Mouse (Mus musculus) myocyte (in vitro differentiated cells): ENCODE measurements at regions not wholly inside any gene's neighbourhood (a gene's known extent, or its start where the extent isn't known, plus 50 kb on each side); places are given as distances from the start of the nearest gene placed in this dataset.

Experiments used
- H3K27me3 ChIP-seq: one replicate; pipeline ENCODE4 v1.6.1; 2011; ENCODE audit not compliant: control insufficient read depth, insufficient read depth, insufficient read length
- H3K36me3 ChIP-seq: one replicate; pipeline ENCODE4 v1.6.1; 2011; ENCODE audit not compliant: control insufficient read depth, insufficient read depth
- H3K4me2 ChIP-seq: one replicate; pipeline ENCODE4 v1.6.1; 2011; ENCODE audit warnings: low read depth, control low read depth
- H3K4me3 ChIP-seq: one replicate; pipeline ENCODE4 v1.5.1; 2011; ENCODE audit warnings: mild to moderate bottlenecking, control low read depth, moderate library complexity
- H3K79me2 ChIP-seq: one replicate; pipeline ENCODE4 v1.6.1; 2011; ENCODE audit not compliant: control insufficient read depth, insufficient read depth
- H3ac ChIP-seq: one replicate; pipeline ENCODE4 v1.6.1; 2011; ENCODE audit not compliant: control insufficient read depth, insufficient read length
- CEBPB ChIP-seq: IDR thresholded peaks from 2 replicates; pipeline ENCODE4 v1.6.1; 2011; ENCODE audit warnings: mild to moderate bottlenecking, moderate library complexity; ENCODE audit not compliant: poor library complexity, insufficient read depth, severe bottlenecking
- E2F4 ChIP-seq: IDR thresholded peaks from one replicate; pipeline ENCODE4 v1.6.1; 2011; ENCODE audit warnings: mild to moderate bottlenecking, control low read depth, moderate library complexity; ENCODE audit not compliant: insufficient read depth
- MAX ChIP-seq: IDR thresholded peaks from one replicate; pipeline ENCODE4 v1.6.1; 2011; ENCODE audit warnings: low read depth, mild to moderate bottlenecking, control low read depth
- MYOD1 ChIP-seq, 3 experiments: IDR thresholded peaks; one replicate each; pipeline ENCODE4 v1.6.1; 2011; ENCODE audit warnings: control low read depth in 2 of 3, low read depth in 2 of 3, mild to moderate bottlenecking in 2 of 3, moderate library complexity in 1 of 3; ENCODE audit not compliant: insufficient read length in 2 of 3, control insufficient read depth in 1 of 3
- MYOG ChIP-seq, 3 experiments: IDR thresholded peaks; one replicate each; pipeline ENCODE4 v1.6.1; 2011; ENCODE audit warnings: control low read depth in 2 of 3, low read depth in 2 of 3, mild to moderate bottlenecking in 2 of 3; ENCODE audit not compliant: insufficient read length in 2 of 3, control insufficient read depth in 1 of 3, insufficient read depth in 1 of 3
- POLR2A ChIP-seq: IDR thresholded peaks from one replicate; pipeline ENCODE4 v1.6.1; 2011; ENCODE audit warnings: low read depth, mild to moderate bottlenecking, control low read depth, moderate library complexity; ENCODE audit not compliant: insufficient read length
- POLR2AphosphoS2 ChIP-seq: IDR thresholded peaks from one replicate; pipeline ENCODE4 v1.6.1; 2011; ENCODE audit warnings: low read depth, control low read depth; ENCODE audit not compliant: insufficient read length
- SRF ChIP-seq: IDR thresholded peaks from one replicate; pipeline ENCODE4 v1.6.1; 2011; ENCODE audit warnings: low read depth; ENCODE audit not compliant: control insufficient read depth, insufficient read length
- TCF12 ChIP-seq: IDR thresholded peaks from one replicate; pipeline ENCODE4 v1.6.1; 2011; ENCODE audit warnings: mild to moderate bottlenecking, control low read depth; ENCODE audit not compliant: poor library complexity, insufficient read depth, severe bottlenecking
- TCF3 ChIP-seq: IDR thresholded peaks from one replicate; pipeline ENCODE4 v1.6.1; 2011; ENCODE audit warnings: low read depth, control low read depth; ENCODE audit not compliant: insufficient read length
- USF1 ChIP-seq: IDR thresholded peaks from one replicate; pipeline ENCODE4 v1.6.1; 2011; ENCODE audit warnings: low read depth, mild to moderate bottlenecking, control low read depth, moderate library complexity

GRCm38 (mm10) chr11:94832246-94832985 lies 49.9 kb upstream of the Tmem92 start:
- Histone ChIP-seq H3K36me3 (no peaks in the 10 kb centered on the region), H3ac (no peak overlapping the region)
- TF ChIP-seq USF1 (no peak), TCF12 (no peak), MYOD1 (IDR thresholded peaks at IDR 0.05; ENCODE audit: control insufficient read depth in 1 of 3, insufficient read length in 2 of 3, low read depth in 2 of 3) (no peak), TCF3 (no peak), CEBPB (no peak), MAX (no peak), SRF (no peak), POLR2A (no peak), E2F4 (no peak), POLR2AphosphoS2 (no peak), MYOG (IDR thresholded peaks at IDR 0.05; ENCODE audit: control insufficient read depth in 1 of 3, insufficient read depth in 1 of 3, insufficient read length in 2 of 3, low read depth in 2 of 3) (no peak)

More at GRCm38 (mm10) chr11:94832246-94832985, 49.9 kb upstream of the Tmem92 start:
- peaks cover 3% of the 10 kb centered on the region for H3K27me3 ChIP-seq
- H3K4me3 ChIP-seq: no peak overlapping the region
- H3K79me2 ChIP-seq: no peaks in the 10 kb centered on the region
- H3K4me2 ChIP-seq: no peak overlapping the region
